Mouse (Mus musculus) monocyte, adult 2 months (primary cell): ENCODE measurements around the gene Nubp1.

Source experiments
- DNase-seq, 2 experiments: peaks; one replicate each; pipeline ENCODE4 v3.0.0; 2022; ENCODE audit warnings: low spot score in 2 of 2, low read depth in 1 of 2

Gene Nubp1

GRCm38 (mm10) chr16:10416866-10417265 is 5.1 kb downstream of the Nubp1 start:
- DNase-seq: no peak

GRCm38 (mm10) chr16:10417723-10418259 is 6.0 kb downstream of the Nubp1 start:
- DNase-seq: peak; percentile 26 to 48

GRCm38 (mm10) chr16:10420447-10421054 is 8.8 kb downstream of the Nubp1 start:
- no peak for DNase-seq

GRCm38 (mm10) chr16:10431911-10432310 is 20.2 kb downstream of the Nubp1 start:
- no peak for DNase-seq

GRCm38 (mm10) chr16:10432387-10432786 is 20.6 kb downstream of the Nubp1 start:
- DNase-seq: no peak

GRCm38 (mm10) chr16:10433344-10433743 is 21.6 kb downstream of the Nubp1 start:
- no peak for DNase-seq

GRCm38 (mm10) chr16:10436166-10436565 is 24.4 kb downstream of the Nubp1 start:
- DNase-seq: peak in 1 of 2 experiments; percentile 37

- DNase-seq: no peak
These were observed 26.3 kb downstream of the Nubp1 start for GRCm38 (mm10) chr16:10438055-10438454.

GRCm38 (mm10) chr16:10441328-10441727 is 29.6 kb downstream of the Nubp1 start:
- peak in 1 of 2 experiments; percentile 14 for DNase-seq

- DNase-seq: no peak
These were observed 30.0 kb downstream of the Nubp1 start for GRCm38 (mm10) chr16:10441761-10442160.

- DNase-seq: no peak
These were observed 32.0 kb downstream of the Nubp1 start for GRCm38 (mm10) chr16:10443723-10444122.

GRCm38 (mm10) chr16:10446573-10447263 is 35.0 kb downstream of the Nubp1 start:
- no peak for DNase-seq

- no peak for DNase-seq
These were observed 35.5 kb downstream of the Nubp1 start, which contains the start of gene Tvp23a for GRCm38 (mm10) chr16:10447264-10447594. Tvp23a (minus strand) TSS chr16:10447362.

GRCm38 (mm10) chr16:10447781-10448180 is 36.0 kb downstream of the Nubp1 start:
- DNase-seq: no peak

- no peak for DNase-seq
These were observed 37.2 kb downstream of the Nubp1 start for GRCm38 (mm10) chr16:10448931-10449330.

- no peak for DNase-seq
These were observed 40.2 kb downstream of the Nubp1 start for GRCm38 (mm10) chr16:10451906-10452305.

- DNase-seq: peak; percentile 21 to 69
These were observed 40.7 kb downstream of the Nubp1 start for GRCm38 (mm10) chr16:10452445-10452896.

- no peak for DNase-seq
These were observed 42.3 kb downstream of the Nubp1 start for GRCm38 (mm10) chr16:10453872-10454582.

GRCm38 (mm10) chr16:10454583-10454974 is 42.8 kb downstream of the Nubp1 start:
- no peak for DNase-seq

- DNase-seq: no peak
These were observed 48.4 kb downstream of the Nubp1 start for GRCm38 (mm10) chr16:10460188-10460587.

GRCm38 (mm10) chr16:10461178-10461577 is 49.4 kb downstream of the Nubp1 start:
- no peak for DNase-seq
